In genomic region chr2:157824249-157824648, GRCm38 (mm10) we compare ENCODE assay signal across 20 mouse cellular contexts.
A peak's percentile ranks its signal among the peaks of the same experiment; 100 is the strongest.
DNase-seq lines count a peak whose midpoint lies in the region; ATAC-seq and TF ChIP-seq lines count a peak whose summit lies in the region.
"Had no signal": no experiment of that assay in that cellular context is flagged by ENCODE, and none has a peak within 500 bp of the region (broad histone marks: within the 10 kb centered on the region; RNA-seq: fewer than 3 reads in every experiment).

No protein-coding gene starts in this region.

- no peak overlapping the region for H3K9ac ChIP-seq in heart, embryonic 12.5 days
- H3K9ac ChIP-seq: hindbrain, embryonic 15.5 days had no signal

- H3K4me2 ChIP-seq in heart, embryonic 12.5 days, result peak overlapping the region; percentile 48
- H3K4me2 ChIP-seq: hindbrain, embryonic 15.5 days had no signal

- no peak for TF ChIP-seq CTCF in left cerebral cortex, adult 2 months (IDR thresholded peaks at IDR 0.05)

- DNase-seq in frontal cortex, postnatal 10 days (ENCODE audit: low spot score in 2 of 2), result peak; percentile 1 to 4
- DNase-seq in frontal cortex, postnatal 25 days (ENCODE audit: low spot score in 2 of 2), result no peak
- no peak for DNase-seq in heart, adult 9 months (ENCODE audit: low spot score in 2 of 2)
- DNase-seq in left cerebral cortex, adult 2 months (ENCODE audit: extremely low spot score in 1 of 2, low spot score in 2 of 2), result peak; percentile 7
- DNase-seq in left cerebral cortex, adult 18-20 months (ENCODE audit: low spot score in 2 of 2), result no peak
- DNase-seq in fat pad, adult 2 months (ENCODE audit: extremely low read depth, low read depth, low spot score), result peak; percentile 30
- no peak for DNase-seq in cerebellum, adult 18-20 months
- DNase-seq: adrenal gland, postnatal 14 days; B cell, adult 2 months; gastrocnemius, postnatal 10 days; kidney, adult 2 months had no signal

- peaks cover 10% of the 10 kb centered on the region for H3K36me3 ChIP-seq in heart, embryonic 12.5 days

- peaks cover 39% of the 10 kb centered on the region for H3K4me1 ChIP-seq in heart, embryonic 12.5 days (replicated peaks)

- intact Hi-C loops in left cerebral cortex, adult 2 months (cut with DNase I), result no loop called here

- H3K9me3 ChIP-seq in heart, embryonic 12.5 days (replicated peaks), result no peaks in the 10 kb centered on the region
- H3K9me3 ChIP-seq: embryonic facial prominence, embryonic 10.5 days; forebrain, embryonic 10.5 days; hindbrain, embryonic 15.5 days had no signal

- H3K27ac ChIP-seq in heart, embryonic 12.5 days (ENCODE audit: poor library complexity, severe bottlenecking), result peak overlapping the region; percentile 81; the same call in 1 of the 2 replicates
- H3K27ac ChIP-seq in left cerebral cortex, adult 2 months, result no peak overlapping the region
- H3K27ac ChIP-seq: embryonic facial prominence, embryonic 10.5 days; forebrain, embryonic 10.5 days; hindbrain, embryonic 15.5 days had no signal

- H3K4me3 ChIP-seq in heart, embryonic 12.5 days, result no peak overlapping the region
- no peak overlapping the region for H3K4me3 ChIP-seq in left cerebral cortex, adult 2 months
- H3K4me3 ChIP-seq: embryonic facial prominence, embryonic 10.5 days; forebrain, embryonic 10.5 days; hindbrain, embryonic 15.5 days had no signal

- no peaks in the 10 kb centered on the region for H3K27me3 ChIP-seq in heart, embryonic 12.5 days (replicated peaks)
- H3K27me3 ChIP-seq: hindbrain, embryonic 15.5 days; Patski had no signal

- ATAC-seq in heart, embryonic 12.5 days (ENCODE audit: insufficient number of reproducible peaks, low FRiP score), result no peak
- ATAC-seq: activated CD4-positive, CD25-positive, alpha-beta regulatory T cell, adult 4 months; CD4-positive, CD25-positive, alpha-beta regulatory T cell, adult 4 months; forebrain, embryonic 14.5 days; intestine, embryonic 16.5 days; Patski had no signal

- 83% methylated on average over 11 of the region's 11 CpGs for WGBS in heart, embryonic 12.5 days

Comparison
In these comparisons a context has a peak if more than half of its experiments do, and no peak if none do; other contexts are left out.
1. DNase-seq: peak in frontal cortex, postnatal 10 days (2 of 2), left cerebral cortex, adult 2 months (2 of 2) and fat pad, adult 2 months (single experiment); none in frontal cortex, postnatal 25 days (0 of 2), heart, adult 9 months (0 of 2), left cerebral cortex, adult 18-20 months (0 of 2) and cerebellum, adult 18-20 months (0 of 2).